Mouse (Mus musculus) embryonic fibroblast, embryonic 13.5 days (primary cell): ENCODE data around the gene Klra1.

Experiments used
- CTCF ChIP-seq: IDR thresholded peaks from 2 replicates; pipeline ENCODE4 v1.5.1; 2011; ENCODE audit warnings: mild to moderate bottlenecking, control low read depth, low read length, moderate library complexity, borderline replicate concordance; ENCODE audit not compliant: insufficient read depth
- POLR2A ChIP-seq: IDR thresholded peaks from 2 replicates; pipeline ENCODE4 v1.6.1; 2011; ENCODE audit warnings: low read depth, mild to moderate bottlenecking, control low read depth, low read length, moderate library complexity

DNA sequence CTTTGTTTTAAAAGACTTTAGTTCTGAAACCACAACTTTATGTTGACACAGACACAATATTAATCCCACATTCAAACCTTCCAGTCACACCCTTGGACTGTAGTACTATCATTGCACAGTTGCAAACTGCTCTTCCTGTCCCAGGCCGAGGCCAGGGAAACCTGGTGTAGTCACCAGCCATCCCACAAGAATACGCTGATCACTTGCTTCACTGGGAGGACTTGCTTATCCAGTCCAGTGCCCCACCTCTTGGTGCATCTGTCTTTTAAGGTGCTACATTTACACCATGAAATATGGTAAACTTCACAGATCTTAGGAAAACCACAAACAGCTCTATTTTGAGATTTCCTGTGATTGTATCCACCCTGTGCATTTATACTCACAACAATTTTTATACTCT is at the start of gene Klra1:
- TF ChIP-seq POLR2A: no peak
- TF ChIP-seq CTCF: no peak
